Mouse (Mus musculus) neural tube, embryonic 12.5 days (tissue): ENCODE measurements around the gene Chd4. TPM values are rescaled to one million over a fixed set of nuclear protein-coding genes. Genes with fewer than 3 reads are reported as not detected.
A peak's percentile ranks its signal among the peaks of the same experiment; 100 is the strongest.
"Not testable (repeated sequence)": the region's sequence is repeated elsewhere in the genome, so short reads cannot be mapped to it uniquely, and the experiment has no call there.

Experiments
- ATAC-seq: fragments of 200-750 bp; cut with Nextera tagmentation; 2 replicates; pipeline ENCODE4 v1.8.0; 2017; ENCODE audit warnings: low read depth, mild to moderate bottlenecking, moderate TSS enrichment, moderate library complexity; ENCODE audit not compliant: low FRiP score
- H3K27ac ChIP-seq: fragments of 300-500 bp; sonication (generic); 2 replicates; pipeline ENCODE4 v1.5.1; 2016
- H3K27me3 ChIP-seq: fragments of 300-500 bp; sonication (generic); replicated peaks from 2 replicates; pipeline ENCODE4 v1.6.1; 2016; ENCODE audit warnings: mild to moderate bottlenecking
- H3K36me3 ChIP-seq: fragments of 300-500 bp; sonication (generic); 2 replicates; pipeline ENCODE4 v1.6.1; 2016; ENCODE audit warnings: mild to moderate bottlenecking
- H3K4me1 ChIP-seq: fragments of 300-500 bp; sonication (generic); 2 replicates; pipeline ENCODE4 v1.6.1; 2016
- H3K4me2 ChIP-seq: fragments of 300-500 bp; sonication (generic); replicated peaks from 2 replicates; pipeline ENCODE4 v1.6.1; 2016; ENCODE audit warnings: mild to moderate bottlenecking
- H3K4me3 ChIP-seq: fragments of 300-500 bp; sonication (generic); 2 replicates; pipeline ENCODE4 v1.5.1; 2016
- H3K9ac ChIP-seq: fragments of 300-500 bp; sonication (generic); 2 replicates; pipeline ENCODE4 v1.6.1; 2016; ENCODE audit warnings: mild to moderate bottlenecking
- H3K9me3 ChIP-seq: fragments of 300-500 bp; sonication (generic); 2 replicates; pipeline ENCODE4 v1.6.1; 2016; ENCODE audit warnings: mild to moderate bottlenecking
- WGBS: fragments of 180-500 bp; shearing (Covaris S2); methylation state at CpG from one replicate; pipeline ENCODE4 v1.1.7; 2016; 5-methylcytosine and 5-hydroxymethylcytosine counted together
- polyA plus RNA-seq: library from polyadenylated mRNA; unstranded; fragments of >200 nt; fragmentation: Nextera tagmentation; extraction: Ambion mirVana; gene quantifications from 2 replicates; pipeline ENCODE4 v1.2.1, GENCODE M21; 2016

Gene Chd4
- polyA plus RNA-seq, 1 experiment from 2014 or later, result 121 TPM

- WGBS, result 16% methylated on average over 7 of the region's 7 CpGs
- Histone ChIP-seq H3K4me3 (no peak overlapping the region), H3K4me1 (peaks cover 27% of the 10 kb centered on the region), H3K9ac (0 out of 2 replicates have a peak overlapping the region, but pooled peaks have one; percentile 3), H3K9me3 (no peaks in the 10 kb centered on the region), H3K27ac (peak overlapping the region; percentile 54; the same call in 1 of the 2 replicates), H3K27me3 (no peaks in the 10 kb centered on the region), H3K36me3 (peaks cover 59% of the 10 kb centered on the region), H3K4me2 (no peak overlapping the region)
- peak; percentile 44 for ATAC-seq
These were observed 61.3 kb downstream of the Chd4 start for GRCm38 (mm10) chr6:125156903-125157614.

GRCm38 (mm10) chr6:125158944-125159492 is 63.2 kb downstream of the Chd4 start:
- peaks cover 32% of the 10 kb centered on the region for H3K4me1 ChIP-seq
- no peak for ATAC-seq
- no peak overlapping the region for H3K4me3 ChIP-seq
- H3K9ac ChIP-seq, result no peak overlapping the region
- H3K9me3 ChIP-seq, result no peaks in the 10 kb centered on the region
- peaks cover 54% of the 10 kb centered on the region for H3K36me3 ChIP-seq
- H3K27me3 ChIP-seq, result no peaks in the 10 kb centered on the region
- H3K27ac ChIP-seq, result no peak overlapping the region
- 86% methylated on average over 15 of the region's 15 CpGs for WGBS
- H3K4me2 ChIP-seq, result no peak overlapping the region

- 89% methylated on average over 7 of the region's 7 CpGs for WGBS
- Histone ChIP-seq H3K27me3 (no peaks in the 10 kb centered on the region), H3K4me3 (no peak overlapping the region), H3K4me2 (no peak overlapping the region), H3K4me1 (peaks cover 38% of the 10 kb centered on the region), H3K36me3 (peaks cover 52% of the 10 kb centered on the region), H3K9ac (no peak overlapping the region), H3K27ac (no peak overlapping the region), H3K9me3 (no peaks in the 10 kb centered on the region)
- ATAC-seq, result no peak
These were observed 64.2 kb downstream of the Chd4 start for GRCm38 (mm10) chr6:125159773-125160557.

- Histone ChIP-seq H3K4me3 (no peak overlapping the region), H3K9me3 (no peaks in the 10 kb centered on the region), H3K4me1 (peaks cover 38% of the 10 kb centered on the region), H3K27me3 (no peaks in the 10 kb centered on the region), H3K4me2 (no peak overlapping the region), H3K9ac (no peak overlapping the region), H3K27ac (no peak overlapping the region), H3K36me3 (peaks cover 49% of the 10 kb centered on the region)
- 60% methylated on average over 10 of the region's 10 CpGs for WGBS
- ATAC-seq, result no peak
These were observed 64.7 kb downstream of the Chd4 start for GRCm38 (mm10) chr6:125160558-125160853.

GRCm38 (mm10) chr6:125160854-125161760 is 65.3 kb downstream of the Chd4 start:
- H3K9ac ChIP-seq, result no peak overlapping the region
- no peaks in the 10 kb centered on the region for H3K9me3 ChIP-seq
- no peak overlapping the region for H3K27ac ChIP-seq
- no peak overlapping the region for H3K4me2 ChIP-seq
- 13% methylated on average over 22 of the region's 22 CpGs for WGBS
- H3K4me3 ChIP-seq, result no peak overlapping the region
- H3K36me3 ChIP-seq, result peaks cover 48% of the 10 kb centered on the region
- H3K27me3 ChIP-seq, result no peaks in the 10 kb centered on the region
- ATAC-seq, result no peak
- peaks cover 42% of the 10 kb centered on the region for H3K4me1 ChIP-seq

- WGBS, result 15% methylated on average over 4 of the region's 5 CpGs
- not testable (repeated sequence) for H3K27ac ChIP-seq, H3K4me3 ChIP-seq, H3K9ac ChIP-seq, H3K4me2 ChIP-seq, H3K27me3 ChIP-seq, ATAC-seq, H3K9me3 ChIP-seq
- peaks cover 48% of the 10 kb centered on the region for H3K36me3 ChIP-seq
- peaks cover 43% of the 10 kb centered on the region for H3K4me1 ChIP-seq
These were observed 66.2 kb downstream of the Chd4 start for GRCm38 (mm10) chr6:125161971-125162370.

- ATAC-seq, H3K9me3 ChIP-seq, H3K4me3 ChIP-seq, H3K27ac ChIP-seq, H3K4me2 ChIP-seq, H3K27me3 ChIP-seq, H3K9ac ChIP-seq: not testable (repeated sequence)
- 76% methylated on average over 13 of the region's 16 CpGs for WGBS
- Histone ChIP-seq H3K4me1 (peaks cover 43% of the 10 kb centered on the region), H3K36me3 (peaks cover 53% of the 10 kb centered on the region)
These were observed 67.0 kb downstream of the Chd4 start for GRCm38 (mm10) chr6:125162615-125163305.

- H3K27ac ChIP-seq, result no peak overlapping the region
- H3K27me3 ChIP-seq, result no peaks in the 10 kb centered on the region
- H3K36me3 ChIP-seq, result peaks cover 58% of the 10 kb centered on the region
- H3K9me3 ChIP-seq, result no peaks in the 10 kb centered on the region
- 7% methylated on average over 20 of the region's 20 CpGs for WGBS
- peak overlapping the region; percentile 98 for H3K9ac ChIP-seq
- no peak for ATAC-seq
- H3K4me3 ChIP-seq, result peak overlapping the region; percentile 96
- peaks cover 42% of the 10 kb centered on the region for H3K4me1 ChIP-seq
- peak overlapping the region; percentile 72 for H3K4me2 ChIP-seq
These were observed 68.2 kb downstream of the Chd4 start for GRCm38 (mm10) chr6:125163801-125164657.

GRCm38 (mm10) chr6:125164672-125165327 is 69.0 kb downstream of the Chd4 start:
- peaks cover 42% of the 10 kb centered on the region for H3K4me1 ChIP-seq
- WGBS, result under 1% methylated on average over 39 of the region's 39 CpGs

GRCm38 (mm10) chr6:125165328-125165891 is 69.6 kb downstream of the Chd4 start:
- no peaks in the 10 kb centered on the region for H3K9me3 ChIP-seq
- peak; percentile 92 for ATAC-seq
- H3K36me3 ChIP-seq, result peaks cover 58% of the 10 kb centered on the region
- peak overlapping the region; percentile 96 for H3K4me3 ChIP-seq
- peak overlapping the region; percentile 72 for H3K4me2 ChIP-seq
- H3K9ac ChIP-seq, result peak overlapping the region; percentile 98
- WGBS, result under 1% methylated on average over 36 of the region's 36 CpGs
- H3K4me1 ChIP-seq, result peaks cover 40% of the 10 kb centered on the region
- no peaks in the 10 kb centered on the region for H3K27me3 ChIP-seq
- peak overlapping the region; percentile 85 for H3K27ac ChIP-seq

More at GRCm38 (mm10) chr6:125164672-125165327, 69.0 kb downstream of the Chd4 start:
- ATAC-seq, result peak; percentile 63
- H3K4me2 ChIP-seq, result peak overlapping the region; percentile 72
- H3K36me3 ChIP-seq, result peaks cover 58% of the 10 kb centered on the region
- H3K9ac ChIP-seq, result peak overlapping the region; percentile 98
- no peaks in the 10 kb centered on the region for H3K27me3 ChIP-seq
- peak overlapping the region; percentile 96 for H3K4me3 ChIP-seq
- H3K27ac ChIP-seq, result peak overlapping the region; percentile 85
- no peaks in the 10 kb centered on the region for H3K9me3 ChIP-seq
